Mouse (Mus musculus): Measurements from ENCODE around the gene Scn2a.

DNA sequence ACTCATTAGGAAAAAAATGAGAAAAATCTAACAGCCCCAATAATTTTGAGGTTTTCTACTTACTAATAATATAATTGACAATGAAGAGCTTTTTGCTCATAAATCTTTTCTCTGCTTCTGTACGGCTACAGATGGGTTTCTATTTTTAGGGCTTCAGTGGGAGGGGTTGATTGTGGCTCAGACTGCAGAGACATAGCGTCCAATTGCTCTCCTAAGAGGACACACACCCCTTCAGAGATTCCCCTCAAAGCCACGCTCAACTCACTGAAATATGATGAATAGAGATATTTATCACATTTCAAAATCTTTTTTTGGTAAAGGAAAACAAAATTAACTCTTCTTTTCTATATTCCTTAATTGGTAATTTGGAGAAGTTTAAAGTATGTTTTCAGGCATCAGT, 64.6 kb downstream of the Scn2a start:
- TF ChIP-seq CTCF (IDR thresholded peaks at IDR 0.05; ENCODE audit: low read depth, low read length) (no peak), POLR2A (IDR thresholded peaks at IDR 0.05; ENCODE audit: borderline replicate concordance, low read depth, low read length) (no peak)
